Mouse (Mus musculus) lung, postnatal 36 days (tissue): ENCODE results near the gene Sec22a.
A peak's percentile ranks its signal among the peaks of the same experiment; 100 is the strongest.

Experiments
- DNase-seq: peaks from one replicate; pipeline ENCODE4 v3.0.0; 2022; ENCODE audit warnings: mixed read lengths

Gene Sec22a

DNA sequence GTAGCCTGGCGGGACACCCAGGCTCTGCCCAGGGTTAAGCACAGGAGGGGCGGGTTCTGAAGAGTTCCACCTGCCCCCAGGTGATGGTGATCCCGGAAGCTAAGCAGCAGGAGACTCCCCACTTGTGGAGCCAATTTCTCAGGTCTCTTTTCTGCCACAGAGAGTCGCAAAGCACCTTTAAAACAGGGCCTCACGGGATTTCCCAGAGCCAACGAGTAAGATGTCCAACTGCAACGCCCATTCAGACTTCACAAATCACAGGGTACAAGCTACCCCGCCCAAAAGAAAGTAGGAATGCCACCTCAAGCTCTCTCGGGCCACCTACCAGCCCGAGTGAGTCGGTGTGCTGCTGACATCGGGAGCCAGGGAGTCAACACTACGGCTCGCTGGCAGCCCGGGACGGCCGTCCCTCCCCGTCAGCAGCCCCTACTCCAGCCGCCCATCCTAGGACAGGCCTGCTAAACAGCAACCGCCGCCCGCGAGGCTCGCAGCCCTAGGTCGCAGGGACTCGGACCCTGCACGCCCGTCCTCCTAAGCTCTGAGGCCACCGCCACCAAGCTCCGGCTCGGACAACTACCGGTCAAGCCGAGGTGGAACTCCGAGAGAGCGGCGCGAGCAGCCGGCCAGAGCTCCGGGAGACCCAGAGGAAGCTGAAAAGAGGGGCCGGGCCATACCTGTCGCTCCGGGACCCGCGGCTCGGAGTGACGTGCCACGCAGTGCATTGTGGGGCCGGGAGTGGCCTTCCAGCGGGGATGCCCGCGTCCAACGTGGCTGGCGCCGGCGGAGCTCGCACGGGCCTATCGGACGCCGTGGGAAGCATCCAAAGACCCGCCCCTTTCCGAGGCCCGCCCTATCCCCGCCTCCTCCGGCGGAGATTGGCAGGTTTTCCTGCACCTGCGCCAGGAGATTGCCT lies at the start of gene Sec22a:
Gene Sec22a (minus strand): TSS at position 769 of the 913 bp plus-strand sequence.
- peak; percentile 95 for DNase-seq

DNA sequence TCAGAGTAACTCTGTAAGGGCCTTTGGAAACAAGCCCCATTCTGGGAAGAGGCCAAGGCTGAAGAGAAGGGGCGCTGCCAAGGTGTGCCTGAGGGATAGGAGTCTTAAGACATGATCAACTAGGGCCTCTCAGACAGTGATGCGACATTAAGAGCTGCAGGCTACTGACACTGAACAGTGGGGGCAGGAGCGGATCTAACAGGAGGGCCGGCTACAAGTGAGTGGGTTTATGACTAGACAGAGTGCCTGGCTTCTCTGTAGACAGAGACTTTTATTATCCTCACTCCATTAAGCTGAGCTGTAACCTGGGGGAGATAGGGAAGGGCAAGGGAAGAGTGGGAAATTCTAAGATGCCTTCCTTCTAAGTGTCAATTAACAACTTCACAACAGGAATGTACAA lies 43.0 kb upstream of the Sec22a start:
- no peak for DNase-seq

DNA sequence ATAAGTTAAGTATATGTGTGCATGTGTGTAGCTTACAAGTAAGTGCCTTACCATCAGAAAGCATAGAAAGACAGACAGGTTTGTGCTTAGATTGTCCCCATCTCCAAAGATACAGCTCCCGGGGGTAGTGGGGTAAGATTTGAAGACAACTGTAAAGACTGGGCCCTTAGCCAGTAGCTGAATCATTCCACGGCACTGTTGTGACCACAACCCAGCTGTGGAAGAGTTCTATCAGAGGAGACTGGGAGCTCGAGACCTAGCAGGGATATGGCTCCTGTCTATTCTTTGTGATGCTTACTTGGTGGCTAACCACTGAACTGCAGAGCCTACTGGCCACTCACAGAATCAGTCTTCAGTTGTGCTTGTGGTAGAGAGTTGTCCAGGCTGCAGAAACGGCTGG lies 42.4 kb upstream of the Sec22a start:
- DNase-seq: no peak

DNA sequence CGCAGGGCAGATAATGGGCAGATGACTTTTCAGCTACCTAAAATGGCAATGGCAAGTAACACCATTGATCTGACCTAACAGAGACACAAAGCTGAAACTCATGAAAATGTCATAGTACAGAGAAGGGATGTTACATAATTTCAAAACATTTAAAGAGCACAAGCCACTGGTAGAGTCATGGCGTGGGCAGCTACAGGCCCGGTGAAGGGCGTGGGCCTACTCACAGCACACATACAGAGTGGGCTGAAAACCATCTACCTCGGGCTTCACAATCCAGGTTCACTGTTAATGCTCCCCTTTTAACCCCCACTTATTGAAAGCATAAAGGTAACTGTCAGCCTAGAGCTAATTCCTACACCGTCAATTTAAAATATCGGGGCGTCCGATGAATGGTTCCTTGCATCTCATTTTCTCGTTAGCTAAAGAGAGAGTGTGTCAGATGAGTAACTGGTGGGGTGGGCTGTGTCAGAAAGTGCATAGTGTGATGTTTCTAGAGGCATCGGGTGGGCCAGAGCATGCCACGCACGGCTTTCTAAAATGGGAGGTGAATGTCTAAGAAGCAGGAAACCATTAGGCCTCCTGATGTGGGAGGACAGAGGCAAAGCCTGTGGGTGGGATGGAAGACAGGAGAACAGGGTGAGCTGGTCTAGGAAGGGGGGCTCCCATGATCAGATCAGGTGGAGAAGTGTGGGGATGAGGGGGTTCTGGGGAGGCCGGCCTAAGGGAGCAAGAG lies 41.8 kb upstream of the Sec22a start:
- no peak for DNase-seq

DNA sequence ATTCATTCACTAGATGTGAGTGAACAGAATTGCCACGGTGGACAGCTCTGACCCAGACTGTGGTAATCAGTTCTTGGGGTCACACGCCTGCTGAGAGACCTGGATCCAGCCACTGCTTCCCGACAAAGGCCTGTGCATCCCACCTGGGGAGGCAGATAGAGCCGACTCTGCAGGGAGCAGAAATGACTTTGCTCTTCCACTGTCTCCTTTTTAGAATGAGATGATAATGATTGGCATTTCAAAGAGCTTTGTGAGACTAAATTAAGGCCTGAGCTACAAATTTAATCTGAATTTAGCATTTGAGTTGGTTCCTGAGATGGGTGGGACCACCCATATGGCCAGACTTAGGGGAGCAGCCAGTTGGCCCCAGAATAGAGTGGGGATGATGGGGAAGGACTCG lies 41.1 kb upstream of the Sec22a start:
- no peak for DNase-seq

DNA sequence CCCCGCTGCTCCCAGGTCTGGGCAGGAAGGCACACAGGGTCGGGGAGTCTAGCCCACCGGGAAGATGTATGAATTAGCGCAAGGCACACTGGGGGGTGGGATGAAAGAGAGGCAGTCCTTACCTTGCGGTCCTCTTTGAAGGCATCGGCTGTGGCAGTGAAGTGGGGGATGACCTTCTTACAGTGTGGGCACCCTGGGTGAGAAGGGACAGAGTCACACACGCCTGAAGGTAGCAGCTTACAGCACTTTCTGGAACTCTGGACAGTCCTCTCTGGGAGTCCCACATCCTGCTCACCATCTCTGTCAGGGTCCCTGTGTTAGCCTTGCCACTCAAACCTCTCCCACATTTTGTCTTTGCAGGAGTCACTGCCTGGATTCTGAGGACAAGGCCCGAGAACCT lies 40.2 kb upstream of the Sec22a start:
- no peak for DNase-seq

DNA sequence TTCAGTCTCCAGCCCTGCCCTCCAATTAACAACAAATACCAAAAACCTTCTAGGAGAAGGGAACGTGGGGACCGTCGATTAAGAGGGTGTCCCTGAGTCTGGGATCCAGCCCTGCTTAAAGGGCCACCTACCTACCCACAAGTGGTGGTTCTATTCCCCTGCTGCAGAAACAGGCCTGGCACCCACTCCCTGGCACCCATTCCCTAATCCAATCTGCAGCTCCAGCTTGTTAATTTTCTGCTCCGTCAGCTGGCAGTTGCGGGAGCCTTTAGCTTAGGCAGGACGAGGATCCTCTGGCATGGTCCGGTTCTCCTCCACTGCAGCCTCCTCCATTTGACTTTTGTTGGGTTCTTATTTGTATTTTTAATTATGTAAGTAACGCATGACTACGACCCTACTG lies 39.6 kb upstream of the Sec22a start:
- no peak for DNase-seq

DNA sequence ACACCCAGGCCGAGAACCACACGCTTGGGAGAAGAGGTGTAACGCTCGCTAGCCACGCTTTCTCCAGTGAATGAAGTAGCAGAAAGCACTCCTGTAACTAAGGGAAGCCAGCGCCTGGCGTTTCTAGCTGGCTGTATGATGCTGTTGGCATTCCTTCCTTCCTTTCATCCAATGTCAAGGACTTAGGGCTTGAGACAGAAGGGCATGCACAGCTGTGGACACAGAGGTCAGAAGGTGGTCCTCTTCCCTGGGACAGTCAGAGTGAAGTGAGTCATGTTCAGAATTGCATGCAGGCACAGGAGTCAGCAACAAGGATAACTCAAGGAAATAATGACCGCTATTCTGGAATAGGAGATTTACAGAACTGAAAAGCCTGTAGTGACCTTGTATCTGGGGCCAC lies 29.1 kb upstream of the Sec22a start:
- no peak for DNase-seq

DNA sequence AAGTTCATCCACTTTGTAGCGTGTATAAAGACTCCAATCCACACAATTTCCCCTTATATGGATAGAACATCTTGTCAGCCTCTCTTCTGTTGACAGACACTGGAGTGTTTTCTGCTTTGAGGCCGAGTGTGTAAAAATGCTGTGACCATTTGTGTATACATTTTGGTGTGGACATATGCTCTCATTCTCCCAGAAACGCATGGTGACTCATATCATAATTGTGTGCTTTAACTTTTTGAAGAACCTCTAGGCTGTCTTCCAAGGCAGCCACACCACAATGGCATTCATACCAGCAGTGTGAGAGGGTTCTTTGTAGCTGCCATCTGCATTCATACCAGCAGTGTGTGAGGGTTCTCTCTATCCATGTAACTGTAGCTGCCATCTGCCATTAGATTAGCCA lies 21.9 kb upstream of the Sec22a start:
- DNase-seq: peak; percentile 6

DNA sequence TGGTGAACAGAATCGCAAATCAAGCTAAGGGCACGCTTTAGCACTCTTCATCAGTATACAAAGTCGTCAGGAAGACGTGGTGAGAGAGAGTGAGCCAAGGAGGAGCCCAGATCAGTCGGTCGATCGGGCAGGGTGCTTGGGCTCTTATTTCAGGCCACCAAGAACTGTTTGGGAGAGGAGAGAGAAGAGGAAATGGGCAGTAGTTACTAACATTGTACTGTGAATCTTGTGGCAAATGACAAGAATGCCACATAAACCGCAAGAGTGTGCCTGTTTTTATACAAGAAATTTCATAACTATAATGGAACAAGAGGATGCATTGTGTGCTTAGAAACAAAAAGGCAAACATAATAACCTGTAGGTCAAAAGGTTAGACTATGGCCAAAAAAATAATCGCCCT lies 16.3 kb upstream of the Sec22a start:
- no peak for DNase-seq

DNA sequence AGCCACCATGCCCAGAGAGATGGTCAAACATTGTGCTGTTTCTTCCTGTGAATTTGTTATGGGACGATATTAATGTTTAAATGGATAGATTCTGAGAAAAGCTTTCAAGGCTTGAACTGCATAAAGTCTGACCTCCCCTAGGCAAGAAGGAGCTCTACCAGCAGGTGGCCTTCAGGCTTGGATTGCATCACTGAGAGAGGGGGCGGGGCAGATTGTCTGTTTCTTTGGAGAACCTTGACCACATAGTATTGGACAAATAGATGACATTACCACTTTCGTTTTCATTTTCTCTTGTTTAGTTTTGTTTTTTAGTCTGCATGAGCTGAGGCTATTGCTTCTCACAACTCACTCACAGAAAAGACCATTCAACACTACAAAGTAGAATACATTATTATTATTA lies 15.6 kb upstream of the Sec22a start:
- DNase-seq: peak; percentile 40

DNA sequence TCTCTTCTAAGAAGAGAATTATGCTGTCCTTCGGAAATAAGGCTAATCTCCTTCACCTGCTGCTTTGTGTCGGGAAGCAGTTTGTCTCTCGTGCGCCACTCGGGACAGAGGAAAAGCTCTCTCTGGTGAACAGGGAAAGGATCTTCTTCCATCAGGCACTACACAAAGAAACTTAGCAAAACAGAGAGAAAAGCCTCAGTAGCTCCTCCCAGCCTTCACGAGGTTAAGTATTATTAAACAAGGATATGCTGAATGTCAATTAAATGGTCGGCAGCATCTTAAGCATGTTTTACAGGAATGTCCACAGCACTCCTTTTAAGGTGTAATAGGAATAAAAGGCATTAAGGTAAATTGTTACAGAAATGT lies 328 bp upstream of the Sec22a start:
- peak; percentile 3 for DNase-seq

DNA sequence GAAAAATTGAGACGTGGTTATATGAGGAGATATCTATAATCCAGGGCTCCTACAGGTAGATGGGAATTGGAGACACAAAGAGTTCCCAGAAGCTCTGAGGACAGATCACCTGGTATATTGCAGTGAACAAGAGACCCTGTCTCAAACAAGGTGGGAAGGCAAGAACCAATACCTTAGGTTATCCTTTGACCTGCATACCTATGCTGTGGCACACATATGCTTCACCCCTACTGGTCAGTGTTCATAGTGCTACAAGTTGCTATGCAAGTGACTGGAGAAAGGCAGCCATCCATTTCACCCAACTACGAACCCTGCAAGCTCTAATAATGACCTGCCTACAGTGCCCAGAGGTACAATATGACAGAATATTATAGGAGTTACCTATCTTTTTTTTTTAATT lies 1.5 kb downstream of the Sec22a start:
- DNase-seq: no peak

DNA sequence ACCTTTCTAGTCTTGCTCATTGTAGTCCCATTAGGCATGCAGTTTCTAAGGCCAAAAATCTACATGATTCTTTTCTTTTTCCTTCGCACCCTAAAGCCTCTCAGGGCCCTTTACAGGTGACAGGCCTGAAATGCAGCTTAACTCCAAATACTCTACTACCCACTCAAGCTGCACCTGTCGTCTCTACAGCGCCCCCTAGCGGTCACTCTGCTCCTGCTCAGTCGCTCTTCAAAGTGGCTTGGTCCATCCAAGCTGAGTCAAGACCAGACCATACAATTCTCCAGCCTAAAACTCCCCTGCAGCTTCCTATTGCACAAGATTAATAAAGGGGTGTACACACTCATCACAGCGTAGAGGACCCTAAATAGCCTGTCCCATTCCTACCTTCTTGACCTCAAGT lies 3.1 kb downstream of the Sec22a start:
- DNase-seq: peak; percentile 76

DNA sequence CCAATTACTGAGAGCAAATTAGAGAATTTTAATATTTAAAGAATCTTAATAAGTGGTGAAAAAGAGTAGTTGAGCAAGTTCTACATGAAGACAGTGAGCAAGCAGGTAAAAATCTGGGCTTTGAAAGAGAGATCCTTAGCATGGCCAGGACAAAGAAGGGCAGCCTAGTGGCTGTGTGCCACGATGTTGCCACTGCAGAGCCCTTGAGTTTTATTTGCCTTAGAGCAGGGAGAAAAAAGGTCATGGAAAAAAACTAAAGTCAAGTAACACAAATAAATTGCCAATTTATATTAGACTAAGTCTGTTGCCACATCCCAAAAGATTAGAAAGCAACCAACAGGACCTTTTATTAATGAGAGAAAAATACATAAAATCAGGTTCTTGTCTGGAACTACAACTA lies 6.3 kb downstream of the Sec22a start:
- peak; percentile 58 for DNase-seq

DNA sequence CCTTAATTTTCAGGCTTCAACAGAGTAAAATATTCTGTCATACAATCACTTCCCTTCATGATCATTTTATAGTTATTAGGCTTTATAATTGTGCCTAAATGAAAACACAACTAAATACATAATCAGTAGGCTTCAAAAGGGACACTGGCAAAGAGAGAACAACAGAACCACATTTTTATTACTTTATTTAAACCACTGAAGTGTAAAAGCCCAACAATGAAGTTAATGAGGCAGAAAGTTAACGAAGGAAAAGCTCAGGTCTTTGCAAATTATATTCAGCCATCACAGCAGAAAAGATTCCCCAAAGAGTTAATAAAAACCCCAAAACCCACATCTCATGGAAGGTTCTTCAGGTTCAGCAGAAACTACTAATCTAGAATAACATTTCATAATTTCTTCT lies 33.3 kb downstream of the Sec22a start:
- DNase-seq: no peak

DNA sequence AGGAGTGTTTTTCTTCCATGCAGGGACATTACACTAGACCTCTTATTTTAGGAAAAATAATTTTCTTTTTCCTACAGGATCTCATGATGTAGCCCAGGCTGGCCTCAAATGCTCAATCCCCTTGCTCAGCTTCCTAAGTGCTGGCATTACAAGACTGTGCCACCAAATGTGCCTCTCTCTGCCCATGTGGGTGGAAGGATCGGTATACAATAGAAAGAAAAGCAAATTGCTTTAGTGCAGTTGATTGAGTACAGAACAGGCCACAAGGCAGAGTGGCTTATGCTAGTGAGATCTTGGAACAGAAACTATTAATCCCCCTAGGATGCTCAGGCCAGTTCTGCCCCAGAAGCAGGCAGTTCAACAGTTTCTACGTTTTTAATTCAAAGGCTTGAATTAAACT lies 43.9 kb downstream of the Sec22a start:
- no peak for DNase-seq

DNA sequence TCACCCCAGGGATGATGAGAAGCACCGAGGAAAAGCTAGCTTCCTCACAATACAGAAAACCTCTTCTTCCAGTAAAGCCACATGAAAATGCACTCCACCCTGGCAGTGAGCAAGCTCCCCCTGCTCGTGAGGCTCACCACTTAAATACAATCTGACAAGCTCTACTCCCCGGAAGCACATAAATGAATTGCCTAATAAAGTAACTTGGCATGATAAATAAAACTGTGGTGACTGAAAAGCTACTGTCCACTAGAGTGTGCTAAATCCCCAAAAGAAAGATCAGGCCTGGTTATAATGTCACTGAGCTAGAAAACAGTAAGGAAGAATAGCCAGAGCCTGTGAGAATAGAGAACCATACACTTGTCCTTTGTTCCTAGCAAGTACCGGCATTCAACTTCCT lies 44.4 kb downstream of the Sec22a start:
- DNase-seq: peak; percentile 66

DNA sequence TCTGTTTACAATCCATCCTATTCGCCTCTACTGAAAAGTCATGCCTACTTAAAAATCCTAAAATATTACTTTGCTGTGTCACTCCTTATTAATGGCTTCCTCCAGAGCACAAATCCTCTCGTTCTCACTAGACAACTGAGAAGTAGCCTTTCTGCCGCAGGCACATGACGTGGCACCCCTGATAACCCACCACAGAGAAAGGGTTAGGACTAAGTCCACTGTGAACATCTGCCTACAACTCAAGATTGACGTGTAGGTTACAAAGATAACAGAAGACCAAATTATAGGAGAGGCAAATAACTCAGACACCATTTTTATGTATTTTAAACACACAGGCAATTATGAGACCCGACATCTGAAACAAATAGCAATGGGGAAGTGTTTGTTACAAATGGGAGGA lies 45.3 kb downstream of the Sec22a start:
- no peak for DNase-seq

DNA sequence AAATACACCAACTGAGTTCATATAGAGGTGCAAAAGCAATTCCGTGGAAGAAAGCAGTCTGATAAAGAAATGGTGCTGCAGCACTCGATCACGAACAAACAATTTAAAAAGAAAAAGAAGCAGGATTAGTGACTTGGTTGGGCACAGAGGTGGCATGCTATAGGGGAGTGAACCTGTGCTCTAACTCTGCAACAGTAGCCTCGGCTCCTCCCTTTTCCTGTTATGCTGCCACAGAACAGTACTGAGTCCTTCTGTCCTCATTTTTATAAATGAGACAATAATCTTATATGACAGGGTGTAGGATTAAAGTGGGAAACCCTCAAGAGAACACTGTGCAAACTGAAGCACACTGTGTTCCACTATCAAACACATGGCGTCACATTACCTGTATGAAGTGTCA lies 46.3 kb downstream of the Sec22a start:
- DNase-seq: no peak

DNA sequence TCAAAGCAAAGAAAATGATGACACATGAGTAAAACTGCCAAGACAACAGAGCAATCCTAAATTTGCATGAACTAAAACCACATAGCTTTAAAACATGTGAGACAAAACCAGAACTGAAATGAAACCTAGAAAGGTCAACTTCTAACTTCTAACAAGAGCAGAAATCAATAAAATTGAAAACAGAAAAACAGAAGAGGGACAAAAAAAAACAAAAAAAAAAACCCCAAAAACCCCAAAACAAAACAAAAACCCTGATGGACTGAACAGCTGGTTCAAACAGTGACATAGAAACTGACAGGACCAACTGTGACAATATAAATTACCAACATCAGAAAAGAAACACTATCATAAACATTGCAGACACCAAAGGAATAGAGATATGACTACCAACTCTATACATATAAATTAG lies 46.9 kb downstream of the Sec22a start:
- no peak for DNase-seq

DNA sequence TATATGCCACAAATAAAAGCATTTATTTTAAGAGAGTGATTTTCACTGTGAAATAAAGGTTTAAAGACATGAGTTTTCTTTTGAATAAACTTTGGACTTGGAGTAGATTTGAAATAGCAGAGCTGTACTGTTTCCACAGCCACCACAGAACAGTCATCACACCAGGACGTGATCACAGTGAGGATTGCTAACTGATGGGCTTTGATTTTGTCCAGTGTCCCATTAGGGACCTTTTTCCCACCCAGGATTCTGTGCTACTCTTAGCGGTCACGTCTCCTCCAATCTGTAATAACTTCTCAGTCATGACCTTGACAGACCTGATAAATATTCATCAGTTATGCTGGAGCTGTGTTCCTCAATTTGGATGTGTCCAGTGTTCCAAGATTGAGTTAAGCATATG lies 48.2 kb downstream of the Sec22a start:
- DNase-seq: no peak

DNA sequence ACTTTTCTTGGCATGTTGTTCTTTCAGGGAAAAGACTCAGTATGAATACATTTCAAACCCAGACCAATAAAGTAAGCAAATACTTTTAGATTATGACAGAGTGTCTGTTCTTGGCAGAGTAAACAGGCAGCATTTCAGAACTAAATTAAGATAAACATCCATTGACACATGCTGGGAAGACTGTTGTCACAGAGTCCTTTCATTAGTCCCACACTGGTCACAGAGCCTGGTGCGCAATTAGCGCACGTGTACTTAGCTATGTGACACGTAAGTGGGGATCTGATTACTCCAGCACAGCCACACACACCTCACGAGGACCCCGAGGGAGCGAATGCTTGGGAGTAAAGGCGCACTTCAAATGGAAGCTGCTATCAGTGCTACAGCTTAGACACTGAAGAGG lies 52.1 kb downstream of the Sec22a start:
- DNase-seq: peak; percentile 14

DNA sequence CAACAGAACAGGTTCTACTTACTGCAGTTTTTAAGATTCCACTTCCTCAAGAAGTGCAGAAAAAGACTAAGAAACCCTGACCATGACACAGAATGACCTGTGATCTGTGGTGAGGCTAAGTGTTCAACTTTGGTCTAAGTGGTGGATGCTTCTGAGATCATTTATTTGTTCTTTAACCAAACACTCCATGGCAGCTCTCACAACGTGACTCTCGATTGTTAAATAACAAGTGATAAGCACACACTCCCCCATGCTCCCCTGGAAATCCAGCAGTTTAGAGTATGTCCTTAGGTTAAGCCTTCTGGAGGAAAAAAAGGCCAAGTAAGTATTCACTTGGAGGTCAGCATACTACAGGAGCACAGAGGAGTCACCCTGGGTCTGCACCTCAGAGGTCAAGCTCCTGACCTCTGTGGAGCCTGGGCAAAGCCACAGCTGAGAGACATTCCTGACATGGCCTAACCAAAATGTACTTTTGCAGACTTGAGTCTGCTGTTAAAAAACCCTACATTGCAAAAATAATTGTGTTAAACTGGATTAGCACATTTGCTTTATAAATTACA lies 53.1 kb downstream of the Sec22a start:
- DNase-seq: peak; percentile 71
